Mouse (Mus musculus) MEL (cell line): ENCODE measurements around the gene Ints6. TPM values are rescaled to one million over a fixed set of nuclear protein-coding genes. Genes with fewer than 3 reads are reported as not detected.

Experiments used
- DNase-seq: peaks from one replicate; pipeline ENCODE4 v3.0.0; 2011; ENCODE audit warnings: low read depth, low spot score
- H3K27ac ChIP-seq: 2 replicates; pipeline ENCODE4 v1.5.1; 2012; ENCODE audit warnings: low read depth, mild to moderate bottlenecking, control low read depth, low read length, moderate library complexity; ENCODE audit not compliant: control insufficient read depth
- H3K27me3 ChIP-seq, 2 experiments: fragments of 150-350 bp in 1 of 2; sonication (generic) in 1 of 2; 2 replicates each; pipeline ENCODE4 v1.6.1; 2012; ENCODE audit warnings: low read length in 2 of 2, mild to moderate bottlenecking in 2 of 2, improper control_type of control experiment in 1 of 2, moderate library complexity in 1 of 2; ENCODE audit not compliant: insufficient read depth in 2 of 2, control insufficient read depth in 1 of 2
- H3K36me3 ChIP-seq, 2 experiments: 2 replicates each; pipeline ENCODE4 v1.6.1; 2012 to 2014; ENCODE audit warnings: low read length in 2 of 2, improper control_type of control experiment in 1 of 2, inconsistent platforms in 1 of 2, mild to moderate bottlenecking in 1 of 2; ENCODE audit not compliant: insufficient read depth in 2 of 2, control insufficient read depth in 1 of 2
- H3K4me1 ChIP-seq, 2 experiments: fragments of 150-350 bp in 1 of 2; sonication (generic) in 1 of 2; 2 replicates each; pipeline ENCODE4 v1.6.1; 2012; ENCODE audit warnings: low read length in 2 of 2, improper control_type of control experiment in 1 of 2, mild to moderate bottlenecking in 1 of 2; ENCODE audit not compliant: insufficient read depth in 2 of 2, control insufficient read depth in 1 of 2
- H3K4me3 ChIP-seq, 2 experiments: fragments of 150-350 bp in 1 of 2; sonication (generic) in 1 of 2; 2 replicates each; pipeline ENCODE4 v1.5.1; 2012; ENCODE audit warnings: low read depth in 2 of 2, low read length in 2 of 2, mild to moderate bottlenecking in 2 of 2, moderate library complexity in 2 of 2, control low read depth in 1 of 2, improper control_type of control experiment in 1 of 2; ENCODE audit not compliant: control insufficient read depth in 1 of 2, insufficient read depth in 1 of 2
- H3K79me2 ChIP-seq: 2 replicates; pipeline ENCODE4 v1.6.1; 2012; ENCODE audit warnings: mild to moderate bottlenecking, low read length, moderate library complexity; ENCODE audit not compliant: control insufficient read depth, poor library complexity, insufficient read depth
- H3K9ac ChIP-seq: 2 replicates; pipeline ENCODE4 v1.6.1; 2012; ENCODE audit warnings: low read depth, mild to moderate bottlenecking, control low read depth, low read length, moderate library complexity; ENCODE audit not compliant: control insufficient read depth, poor library complexity, severe bottlenecking
- H3K9me3 ChIP-seq: fragments of 150-350 bp; sonication (generic); replicated peaks from 2 replicates; pipeline ENCODE4 v1.6.1; 2012; ENCODE audit warnings: mild to moderate bottlenecking, low read length, improper control_type of control experiment, moderate library complexity; ENCODE audit not compliant: insufficient read depth
- BHLHE40 ChIP-seq: IDR thresholded peaks from 2 replicates; pipeline ENCODE4 v1.6.1; 2012; ENCODE audit warnings: low read depth, mild to moderate bottlenecking, inconsistent platforms, low read length, improper control_type of control experiment, borderline replicate concordance
- CHD1 ChIP-seq: IDR thresholded peaks from 2 replicates; pipeline ENCODE4 v1.6.1; 2012; ENCODE audit warnings: low read depth, mild to moderate bottlenecking, inconsistent platforms, low read length, improper control_type of control experiment
- E2F4 ChIP-seq: IDR thresholded peaks from 2 replicates; pipeline ENCODE4 v1.6.1; 2011; ENCODE audit warnings: low read depth, low read length, improper control_type of control experiment, borderline replicate concordance
- ELF1 ChIP-seq: IDR thresholded peaks from 2 replicates; pipeline ENCODE4 v1.6.1; 2014; ENCODE audit warnings: low read depth, mild to moderate bottlenecking, inconsistent platforms, low read length, improper control_type of control experiment, moderate library complexity
- ETS1 ChIP-seq: IDR thresholded peaks from 2 replicates; pipeline ENCODE4 v1.6.1; 2012; ENCODE audit warnings: low read depth, mild to moderate bottlenecking, inconsistent platforms, low read length, improper control_type of control experiment, moderate library complexity
- GABPA ChIP-seq: IDR thresholded peaks from 2 replicates; pipeline ENCODE4 v1.6.1; 2012; ENCODE audit warnings: low read depth, mild to moderate bottlenecking, inconsistent platforms, low read length, improper control_type of control experiment, moderate library complexity
- HCFC1 ChIP-seq: IDR thresholded peaks from 2 replicates; pipeline ENCODE4 v1.6.1; 2012; ENCODE audit warnings: low read depth, mild to moderate bottlenecking, inconsistent platforms, low read length, improper control_type of control experiment, moderate library complexity
- KAT2A ChIP-seq: conservative IDR thresholded peaks from 2 replicates; pipeline ENCODE4 v1.6.1; 2012; ENCODE audit warnings: low read depth, low read length, improper control_type of control experiment, inconsistent platforms
- MAX ChIP-seq: IDR thresholded peaks from 2 replicates; pipeline ENCODE4 v1.6.1; 2011; ENCODE audit warnings: low read length, improper control_type of control experiment
- MAZ ChIP-seq: IDR thresholded peaks from 2 replicates; pipeline ENCODE4 v1.6.1; 2012; ENCODE audit warnings: low read depth, mild to moderate bottlenecking, inconsistent platforms, low read length, improper control_type of control experiment
- MEF2A ChIP-seq: IDR thresholded peaks from 2 replicates; pipeline ENCODE4 v1.6.1; 2014; ENCODE audit warnings: low read depth, mild to moderate bottlenecking, inconsistent platforms, low read length, improper control_type of control experiment; ENCODE audit not compliant: poor library complexity, insufficient replicate concordance, severe bottlenecking; ENCODE audit errors: extremely low read depth
- MXI1 ChIP-seq: IDR thresholded peaks from 2 replicates; pipeline ENCODE4 v1.6.1; 2011; ENCODE audit warnings: mild to moderate bottlenecking, low read depth, low read length, improper control_type of control experiment
- MYC ChIP-seq: IDR thresholded peaks from 2 replicates; pipeline ENCODE4 v1.6.1; 2011; ENCODE audit warnings: low read depth, mild to moderate bottlenecking, low read length, improper control_type of control experiment, moderate library complexity
- NELFE ChIP-seq: IDR thresholded peaks from 2 replicates; pipeline ENCODE4 v1.6.1; 2011; ENCODE audit warnings: low read depth, low read length, improper control_type of control experiment
- POLR2A ChIP-seq, 2 experiments: IDR thresholded peaks; 2 replicates each; pipeline ENCODE4 v1.6.1; 2011 to 2012; ENCODE audit warnings: low read length in 2 of 2, mild to moderate bottlenecking in 2 of 2, control low read depth in 1 of 2, improper control_type of control experiment in 1 of 2, low read depth in 1 of 2, moderate library complexity in 1 of 2; ENCODE audit not compliant: control insufficient read depth in 1 of 2, insufficient read depth in 1 of 2, poor library complexity in 1 of 2
- POLR2AphosphoS5 ChIP-seq: IDR thresholded peaks from 2 replicates; pipeline ENCODE4 v1.6.1; 2012; ENCODE audit warnings: low read depth, borderline replicate concordance, mild to moderate bottlenecking, inconsistent platforms, low read length, moderate library complexity, mixed read lengths
- RAD21 ChIP-seq: IDR thresholded peaks from 2 replicates; pipeline ENCODE4 v1.6.1; 2011; ENCODE audit warnings: mild to moderate bottlenecking, low read depth, low read length, improper control_type of control experiment
- SIN3A ChIP-seq: IDR thresholded peaks from 2 replicates; pipeline ENCODE4 v1.6.1; 2012; ENCODE audit warnings: low read length, improper control_type of control experiment, inconsistent platforms
- SMC3 ChIP-seq: IDR thresholded peaks from 2 replicates; pipeline ENCODE4 v1.6.1; 2011; ENCODE audit warnings: low read depth, low read length, improper control_type of control experiment
- TAL1 ChIP-seq: IDR thresholded peaks from 2 replicates; pipeline ENCODE4 v1.6.1; 2012; ENCODE audit warnings: mild to moderate bottlenecking, inconsistent platforms, low read length, moderate library complexity, mixed read lengths
- TCF12 ChIP-seq: IDR thresholded peaks from 2 replicates; pipeline ENCODE4 v1.6.1; 2014; ENCODE audit warnings: low read depth, mild to moderate bottlenecking, inconsistent platforms, low read length, improper control_type of control experiment, moderate library complexity
- UBTF ChIP-seq: IDR thresholded peaks from 2 replicates; pipeline ENCODE4 v1.6.1; 2012; ENCODE audit warnings: low read depth, mild to moderate bottlenecking, inconsistent platforms, low read length, improper control_type of control experiment, moderate library complexity, borderline replicate concordance; ENCODE audit not compliant: insufficient read depth
- USF2 ChIP-seq, 2 experiments: IDR thresholded peaks; 2 replicates each; pipeline ENCODE4 v1.6.1; 2011 to 2012; ENCODE audit warnings: improper control_type of control experiment in 2 of 2, low read length in 2 of 2, borderline replicate concordance in 1 of 2, inconsistent platforms in 1 of 2, low read depth in 1 of 2, mild to moderate bottlenecking in 1 of 2; ENCODE audit not compliant: insufficient read depth in 1 of 2
- ZC3H11A ChIP-seq: IDR thresholded peaks from 2 replicates; pipeline ENCODE4 v1.6.1; 2012; ENCODE audit warnings: low read depth, mild to moderate bottlenecking, inconsistent platforms, low read length, improper control_type of control experiment
- ZKSCAN1 ChIP-seq: IDR thresholded peaks from 2 replicates; pipeline ENCODE4 v1.6.1; 2012; ENCODE audit warnings: low read depth, mild to moderate bottlenecking, inconsistent platforms, low read length, improper control_type of control experiment, moderate library complexity
- ZMIZ1 ChIP-seq: IDR thresholded peaks from 2 replicates; pipeline ENCODE4 v1.6.1; 2012; ENCODE audit warnings: low read depth, mild to moderate bottlenecking, inconsistent platforms, low read length, improper control_type of control experiment, moderate library complexity
- polyA plus RNA-seq, 2 experiments: library from polyadenylated mRNA; stranded (reverse) in 1 of 2; unstranded in 1 of 2; fragments of >175 nt in 1 of 2; fragments of >200 nt in 1 of 2; gene quantifications; 2 replicates each; pipeline versions ENCODE4 v1.2.1 to v1.2.4; 2012; ENCODE audit warnings: low replicate concordance in 2 of 2, low read depth in 1 of 2; ENCODE audit not compliant: insufficient read length in 2 of 2, insufficient read depth in 1 of 2, missing spikeins in 1 of 2
- total RNA-seq: library from RNA; depleted of rRNA; stranded (reverse); fragments of 300-350 nt; gene quantifications from 2 replicates; pipeline ENCODE4 v1.2.3, GENCODE M21; 2012

The Ints6 gene
- total and polyA plus RNA-seq, 3 experiments, result 27.4 to 150 (median 29.1) TPM

- peaks cover 5 to 6% of the 10 kb centered on the region in 2 experiments for H3K27me3 ChIP-seq
- H3K36me3 ChIP-seq, result no peaks in the 10 kb centered on the region
- H3K4me1 ChIP-seq, result peaks cover 0 to 6% of the 10 kb centered on the region in 2 experiments; a peak in 2 of 4 replicates
- H3K79me2 ChIP-seq, result no peaks in the 10 kb centered on the region
- no peak overlapping the region for H3K27ac ChIP-seq
- H3K9me3 ChIP-seq, result no peaks in the 10 kb centered on the region
- TF ChIP-seq TCF12 (no peak), ELF1 (no peak), POLR2A (IDR thresholded peaks at IDR 0.05; ENCODE audit: control insufficient read depth in 1 of 2, insufficient read depth in 1 of 2, low read depth in 1 of 2, low read length in 2 of 2, poor library complexity in 1 of 2) (no peak), MXI1 (no peak), ZC3H11A (no peak)
- DNase-seq, result no peak
- H3K9ac ChIP-seq, result no peak overlapping the region
- no peak overlapping the region for H3K4me3 ChIP-seq
These were observed 98.6 kb downstream of the Ints6 start for GRCm38 (mm10) chr14:62662381-62662780.

GRCm38 (mm10) chr14:62657469-62657868 lies 103.5 kb downstream of the Ints6 start:
- DNase-seq, result no peak
- H3K4me3 ChIP-seq, result no peak overlapping the region
- no peaks in the 10 kb centered on the region for H3K79me2 ChIP-seq
- H3K36me3 ChIP-seq, result no peaks in the 10 kb centered on the region
- H3K9me3 ChIP-seq, result no peaks in the 10 kb centered on the region
- H3K27ac ChIP-seq, result no peak overlapping the region
- H3K9ac ChIP-seq, result no peak overlapping the region
- TF ChIP-seq MEF2A (no peak), CHD1 (no peak), MAX (no peak), HCFC1 (no peak), UBTF (no peak), ZKSCAN1 (no peak), RAD21 (no peak), SIN3A (no peak), NELFE (no peak), ETS1 (no peak), POLR2AphosphoS5 (no peak), BHLHE40 (no peak)
- no peaks in the 10 kb centered on the region for H3K4me1 ChIP-seq
- peaks cover 8% of the 10 kb centered on the region in 2 experiments for H3K27me3 ChIP-seq

- DNase-seq, result no peak
- Histone ChIP-seq H3K4me1 (no peaks in the 10 kb centered on the region), H3K36me3 (no peaks in the 10 kb centered on the region), H3K27me3 (peaks cover 6 to 8% of the 10 kb centered on the region in 2 experiments), H3K79me2 (no peaks in the 10 kb centered on the region)
- TF ChIP-seq TAL1 (no peak), SIN3A (no peak), SMC3 (no peak), ZMIZ1 (no peak), USF2 (IDR thresholded peaks at IDR 0.05; ENCODE audit: borderline replicate concordance in 1 of 2, insufficient read depth in 1 of 2, low read depth in 1 of 2, low read length in 2 of 2) (no peak), ZKSCAN1 (no peak), HCFC1 (no peak), ELF1 (no peak), POLR2AphosphoS5 (no peak), MYC (no peak), MAZ (no peak), E2F4 (no peak), KAT2A (no peak), GABPA (no peak)
- TF ChIP-seq, all 39 proteins: peak for 0
- Histone ChIP-seq H3K9ac (no peak overlapping the region), H3K9me3 (no peaks in the 10 kb centered on the region), H3K4me3 (no peak overlapping the region), H3K27ac (no peak overlapping the region)
These were observed 105.0 kb downstream of the Ints6 start for GRCm38 (mm10) chr14:62655996-62656395.
